Mouse (Mus musculus) lung, embryonic 14.5 days (tissue): ENCODE results near the gene Dnaaf5. TPM values are rescaled to one million over a fixed set of nuclear protein-coding genes. Genes with fewer than 3 reads are reported as not detected.

Experiments
- ATAC-seq: fragments of 200-750 bp; cut with Nextera tagmentation; 2 replicates; pipeline ENCODE4 v1.8.0; 2017; ENCODE audit warnings: mild to moderate bottlenecking, moderate TSS enrichment, moderate library complexity; ENCODE audit not compliant: insufficient read depth
- DNase-seq: peaks from one replicate; pipeline ENCODE4 v3.0.0-alpha.2; 2015
- H3K27ac ChIP-seq: fragments of 300-500 bp; sonication (generic); 2 replicates; pipeline ENCODE4 v1.5.1; 2014; ENCODE audit warnings: low read depth, mild to moderate bottlenecking, moderate library complexity
- H3K27me3 ChIP-seq: fragments of 300-500 bp; sonication (generic); 2 replicates; pipeline ENCODE4 v1.6.1; 2014; ENCODE audit warnings: low read length, control low read depth; ENCODE audit not compliant: insufficient read depth
- H3K36me3 ChIP-seq: fragments of 300-500 bp; sonication (generic); 2 replicates; pipeline ENCODE4 v1.6.1; 2014; ENCODE audit warnings: control low read depth; ENCODE audit not compliant: insufficient read depth
- H3K4me1 ChIP-seq: fragments of 300-500 bp; sonication (generic); 2 replicates; pipeline ENCODE4 v1.6.1; 2014; ENCODE audit warnings: antibody characterized with exemption, control low read depth; ENCODE audit not compliant: insufficient read depth
- H3K4me2 ChIP-seq: fragments of 300-500 bp; sonication (generic); 2 replicates; pipeline ENCODE4 v1.6.1; 2014; ENCODE audit warnings: mild to moderate bottlenecking
- H3K4me3 ChIP-seq: fragments of 300-500 bp; sonication (generic); 2 replicates; pipeline ENCODE4 v1.5.1; 2014; ENCODE audit warnings: low read depth, low read length
- H3K9ac ChIP-seq: fragments of 300-500 bp; sonication (generic); 2 replicates; pipeline ENCODE4 v1.6.1; 2014
- H3K9me3 ChIP-seq: fragments of 300-500 bp; sonication (generic); 2 replicates; pipeline ENCODE4 v1.6.1; 2016; ENCODE audit warnings: low read depth, low read length, control low read depth
- CTCF ChIP-seq: IDR thresholded peaks from 2 replicates; pipeline ENCODE4 v1.5.1; 2016; ENCODE audit warnings: antibody characterized with exemption, low read depth
- WGBS: fragments of 180-500 bp; shearing (Covaris S2); extraction: QIAGEN DNeasy Blood & Tissue Kit; methylation state at CpG from one replicate; pipeline ENCODE4 v1.1.7; 2014; 5-methylcytosine and 5-hydroxymethylcytosine counted together
- polyA plus RNA-seq: library from polyadenylated mRNA; unstranded; fragments of >200 nt; fragmentation: Nextera tagmentation; extraction: Ambion mirVana; gene quantifications from 2 replicates; pipeline ENCODE4 v1.2.1, GENCODE M21; 2014

Dnaaf5 gene
- polyA plus RNA-seq, 1 experiment from 2014 or later = 8.6 TPM

DNA sequence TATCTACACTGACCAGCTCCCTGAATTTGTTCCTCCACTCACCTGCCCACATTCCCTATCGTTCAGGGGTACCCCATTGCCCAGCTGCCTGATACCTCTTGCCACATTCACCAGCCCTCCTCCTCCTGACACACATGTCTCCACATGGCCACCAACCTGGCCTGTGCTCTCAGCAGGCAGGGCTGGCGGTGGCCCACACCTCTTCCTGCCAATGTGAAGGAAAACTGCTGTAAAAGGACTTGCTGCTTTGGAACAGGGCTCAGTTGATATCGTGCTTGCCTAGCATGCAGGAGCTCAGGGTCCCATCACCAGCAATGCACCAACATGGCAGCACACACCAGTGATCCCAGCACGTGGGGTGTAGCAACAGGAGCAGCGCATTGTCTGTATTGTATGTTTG lies 19.7 kb upstream of the Dnaaf5 start:
- Histone ChIP-seq H3K4me1 (peaks cover 5% of the 10 kb centered on the region; the same call in 1 of the 2 replicates), H3K27me3 (peaks cover 8% of the 10 kb centered on the region), H3K9me3 (no peaks in the 10 kb centered on the region), H3K36me3 (no peaks in the 10 kb centered on the region), H3K4me3 (no peak overlapping the region), H3K27ac (no peak overlapping the region), H3K4me2 (no peak overlapping the region), H3K9ac (no peak overlapping the region)
- WGBS = 78% methylated on average over 5 of the region's 5 CpGs
- DNase-seq (no peak), ATAC-seq (no peak)
- no peak for TF ChIP-seq CTCF

DNA sequence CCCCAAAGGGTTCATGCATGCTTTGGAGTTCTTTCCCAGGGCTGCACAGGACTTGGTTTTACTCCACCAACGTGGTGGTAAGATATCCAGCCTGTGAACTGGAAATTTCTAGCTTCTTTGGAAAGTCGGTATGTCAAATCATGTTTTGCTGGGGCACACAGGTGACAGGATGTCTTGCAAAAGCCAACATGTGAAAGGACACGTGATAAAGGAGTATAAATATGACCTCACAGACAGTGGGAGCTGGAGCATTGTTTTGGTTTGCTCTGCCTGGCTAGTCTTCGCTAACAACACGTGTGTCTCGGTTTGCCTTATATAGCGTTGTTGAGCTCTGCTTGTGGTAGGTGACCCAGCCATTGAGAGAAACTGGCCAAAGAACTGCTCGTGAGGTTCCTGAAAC lies 15.5 kb upstream of the Dnaaf5 start:
- no peak for TF ChIP-seq CTCF
- no peaks in the 10 kb centered on the region for H3K9me3 ChIP-seq
- H3K36me3 ChIP-seq = no peaks in the 10 kb centered on the region
- no peak overlapping the region for H3K27ac ChIP-seq
- peaks cover 8% of the 10 kb centered on the region for H3K27me3 ChIP-seq
- 67% methylated on average over 8 of the region's 8 CpGs for WGBS
- H3K4me1 ChIP-seq = 0 out of 2 replicates have a peak, but pooled peaks cover 5% of the 10 kb centered on the region
- ATAC-seq = no peak
- DNase-seq = no peak
- no peak overlapping the region for H3K9ac ChIP-seq
- H3K4me3 ChIP-seq = no peak overlapping the region
- H3K4me2 ChIP-seq = no peak overlapping the region

DNA sequence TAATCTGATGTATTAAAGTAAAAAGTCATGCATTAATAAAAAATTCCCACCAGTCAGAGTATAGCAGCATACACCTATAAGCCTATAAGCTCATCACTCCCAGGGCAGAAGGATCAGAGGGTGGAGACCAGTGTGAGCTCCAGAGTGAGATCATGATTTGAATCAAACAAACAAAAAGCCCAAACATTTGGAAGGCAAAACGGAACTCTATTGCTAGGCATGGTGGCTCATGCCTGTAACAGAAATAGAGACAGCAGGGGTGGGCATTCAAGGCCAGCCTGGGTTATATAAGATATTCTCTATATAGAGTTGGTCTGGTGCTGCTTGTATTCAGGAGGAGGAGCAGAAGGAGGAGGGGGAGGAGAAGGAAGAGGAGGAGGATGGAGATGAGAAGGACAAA lies 13.7 kb upstream of the Dnaaf5 start:
- H3K4me2 ChIP-seq = no peak overlapping the region
- no peak overlapping the region for H3K27ac ChIP-seq
- WGBS = 33% methylated on average over 1 of the region's 1 CpGs
- TF ChIP-seq CTCF = no peak
- H3K4me1 ChIP-seq = peaks cover 8% of the 10 kb centered on the region; the same call in 1 of the 2 replicates
- H3K9ac ChIP-seq = no peak overlapping the region
- no peaks in the 10 kb centered on the region for H3K36me3 ChIP-seq
- ATAC-seq (no peak), DNase-seq (no peak)
- H3K4me3 ChIP-seq = no peak overlapping the region
- no peaks in the 10 kb centered on the region for H3K9me3 ChIP-seq
- H3K27me3 ChIP-seq = no peaks in the 10 kb centered on the region

DNA sequence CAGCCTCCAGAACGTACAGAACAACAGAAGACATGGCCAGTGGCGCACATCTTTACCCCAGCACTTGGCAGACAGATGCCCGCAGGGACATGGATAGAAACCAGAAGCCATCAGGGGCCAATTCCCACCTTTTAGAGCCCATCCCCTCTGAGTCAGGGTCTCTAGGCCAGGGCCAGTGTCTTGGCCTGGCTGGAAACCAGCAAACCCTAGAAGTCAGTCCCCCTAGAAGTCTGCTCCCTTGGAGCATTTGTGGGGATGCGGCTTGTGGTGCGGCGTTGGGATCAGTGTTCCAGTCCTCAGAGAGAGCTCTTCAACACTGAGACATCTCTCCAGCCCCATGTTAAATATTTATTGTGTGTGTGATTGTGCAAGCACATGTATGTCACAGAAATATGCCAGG lies 12.8 kb upstream of the Dnaaf5 start:
- Histone ChIP-seq H3K4me2 (no peak overlapping the region), H3K4me1 (peaks cover 8% of the 10 kb centered on the region; the same call in 1 of the 2 replicates), H3K4me3 (no peak overlapping the region), H3K9ac (no peak overlapping the region), H3K36me3 (no peaks in the 10 kb centered on the region), H3K27ac (no peak overlapping the region), H3K9me3 (no peaks in the 10 kb centered on the region), H3K27me3 (no peaks in the 10 kb centered on the region)
- TF ChIP-seq CTCF = no peak
- no peak for ATAC-seq
- DNase-seq = no peak
- WGBS = 81% methylated on average over 6 of the region's 6 CpGs

DNA sequence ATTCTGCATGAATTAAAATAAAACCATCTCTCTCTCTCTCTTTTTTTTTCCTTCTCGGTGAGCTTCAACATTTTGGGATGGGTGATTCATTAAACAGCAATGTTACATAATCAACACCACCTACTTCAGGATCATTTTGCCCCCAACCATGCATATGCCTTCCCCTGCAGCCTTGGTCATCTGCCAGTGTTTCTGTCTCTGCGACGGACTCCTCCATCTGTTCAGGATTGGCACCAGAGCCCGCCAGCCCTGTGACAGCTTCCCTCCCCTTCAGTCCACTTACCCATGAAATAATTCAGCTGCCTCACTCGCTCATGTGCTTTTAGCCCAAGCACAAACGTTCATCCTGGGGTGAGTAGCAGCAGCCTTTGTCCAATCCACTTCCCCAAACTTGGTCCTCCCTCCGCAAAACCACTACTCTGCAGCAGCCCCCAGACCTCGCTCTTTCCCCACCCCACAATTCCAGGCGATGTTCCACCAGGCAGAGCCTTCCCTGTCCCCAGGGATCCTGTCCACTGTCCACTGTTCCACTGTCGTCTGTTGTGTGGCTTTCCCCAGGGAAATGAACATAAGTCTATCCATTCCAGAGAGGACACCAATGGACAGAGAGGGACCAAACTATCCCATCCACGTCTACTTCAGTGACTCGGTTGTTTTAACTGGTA lies 11.6 kb upstream of the Dnaaf5 start:
- no peak for TF ChIP-seq CTCF
- peak; percentile 57 for DNase-seq
- no peaks in the 10 kb centered on the region for H3K36me3 ChIP-seq
- WGBS = 54% methylated on average over 12 of the region's 12 CpGs
- H3K4me3 ChIP-seq = no peak overlapping the region
- peak; percentile 74; the same call in 1 of the 2 replicates for ATAC-seq
- H3K4me1 ChIP-seq = peaks cover 8% of the 10 kb centered on the region; the same call in 1 of the 2 replicates
- no peak overlapping the region for H3K9ac ChIP-seq
- H3K27ac ChIP-seq = no peak overlapping the region
- H3K27me3 ChIP-seq = no peaks in the 10 kb centered on the region
- H3K4me2 ChIP-seq = no peak overlapping the region
- H3K9me3 ChIP-seq = no peaks in the 10 kb centered on the region

DNA sequence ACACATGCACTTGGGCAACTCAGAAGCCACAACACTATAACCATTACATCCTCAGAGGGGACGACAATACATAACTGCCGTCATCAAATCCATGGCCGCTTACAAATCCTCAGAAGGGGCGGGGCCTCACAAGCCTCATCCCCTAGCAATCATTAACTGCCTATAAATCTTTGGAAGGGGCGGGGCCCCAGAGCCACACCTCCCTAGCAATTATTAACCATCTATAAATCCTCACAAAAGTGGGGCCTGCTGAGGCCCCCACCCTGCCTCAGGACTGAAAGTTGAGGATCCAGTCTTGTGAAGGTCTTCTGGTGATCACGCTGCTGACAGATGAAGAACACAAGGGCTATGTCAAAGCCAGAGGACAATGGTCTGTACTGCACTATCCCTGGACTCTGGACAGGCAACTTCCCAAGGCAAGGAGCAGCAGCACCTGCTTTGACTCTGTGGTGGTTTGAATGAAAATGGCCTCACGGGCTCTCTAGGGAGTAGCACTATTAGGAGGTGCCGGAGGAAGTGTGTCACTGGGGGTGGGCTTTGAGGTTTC lies 11.0 kb upstream of the Dnaaf5 start:
- H3K4me1 ChIP-seq = peaks cover 8% of the 10 kb centered on the region; the same call in 1 of the 2 replicates
- no peak overlapping the region for H3K27ac ChIP-seq
- no peak overlapping the region for H3K9ac ChIP-seq
- TF ChIP-seq CTCF = no peak
- no peak overlapping the region for H3K4me3 ChIP-seq
- H3K36me3 ChIP-seq = no peaks in the 10 kb centered on the region
- DNase-seq = no peak
- WGBS = 72% methylated on average over 8 of the region's 8 CpGs
- ATAC-seq = no peak
- H3K27me3 ChIP-seq = no peaks in the 10 kb centered on the region
- no peaks in the 10 kb centered on the region for H3K9me3 ChIP-seq
- H3K4me2 ChIP-seq = no peak overlapping the region

DNA sequence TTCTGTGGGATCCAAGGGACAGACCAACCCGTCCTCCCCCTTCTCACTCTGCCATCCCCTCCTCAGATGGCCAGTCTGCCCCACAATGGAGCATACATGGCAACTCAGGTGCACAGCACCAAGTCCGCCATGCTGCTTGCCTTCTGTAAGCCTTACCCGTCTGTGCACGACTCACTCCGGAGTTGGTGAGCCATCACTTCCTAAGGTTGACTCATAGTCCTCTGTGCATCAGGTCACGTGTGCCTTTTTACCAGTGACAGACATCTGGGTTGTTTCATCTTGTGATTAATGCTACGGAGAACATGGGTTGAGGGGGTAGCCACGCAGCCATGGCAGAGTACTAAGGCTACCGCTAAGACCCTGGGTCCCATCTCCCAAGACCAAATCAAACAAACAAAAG lies 9.4 kb upstream of the Dnaaf5 start:
- Histone ChIP-seq H3K27me3 (no peaks in the 10 kb centered on the region), H3K36me3 (no peaks in the 10 kb centered on the region), H3K4me2 (no peak overlapping the region), H3K27ac (no peak overlapping the region), H3K4me3 (no peak overlapping the region), H3K4me1 (peaks cover 8% of the 10 kb centered on the region; the same call in 1 of the 2 replicates), H3K9me3 (no peaks in the 10 kb centered on the region), H3K9ac (no peak overlapping the region)
- DNase-seq (no peak), ATAC-seq (no peak)
- 72% methylated on average over 9 of the region's 9 CpGs for WGBS
- no peak for TF ChIP-seq CTCF
